Mouse (Mus musculus) liver, embryonic 14.5 days (tissue): ENCODE measurements around the gene Dock8.

ENCODE experiments used
- CTCF ChIP-seq: IDR thresholded peaks from 2 replicates; pipeline ENCODE4 v1.5.1; 2016; ENCODE audit warnings: antibody characterized with exemption, low read depth, control low read depth
- EP300 ChIP-seq: IDR thresholded peaks from 2 replicates; pipeline ENCODE4 v1.6.1; 2016; ENCODE audit warnings: antibody characterized with exemption, low read depth

GRCm38 (mm10) chr19:25176746-25177145 is 177.4 kb downstream of the Dock8 start:
- TF ChIP-seq CTCF (no peak), EP300 (no peak)
